Mouse (Mus musculus) heart, postnatal 0 days (tissue): ENCODE results near the gene Cux2. TPM values are rescaled to one million over a fixed set of nuclear protein-coding genes. Genes with fewer than 3 reads are reported as not detected.

Source experiments
- ATAC-seq: fragments of 200-750 bp; cut with Nextera tagmentation; 2 replicates; pipeline ENCODE4 v1.8.0; 2017; ENCODE audit warnings: low read depth, moderate number of reproducible peaks, moderate library complexity; ENCODE audit not compliant: insufficient read depth
- DNase-seq: peaks from one replicate; pipeline ENCODE4 v3.0.0-alpha.2; 2016; ENCODE audit warnings: low spot score
- H3K27ac ChIP-seq: fragments of 300-500 bp; sonication (generic); 2 replicates; pipeline ENCODE4 v1.5.1; 2014; ENCODE audit warnings: low read depth, mild to moderate bottlenecking
- H3K27me3 ChIP-seq: fragments of 300-500 bp; sonication (generic); 2 replicates; pipeline ENCODE4 v1.6.1; 2014; ENCODE audit warnings: low read length, mixed read lengths; ENCODE audit not compliant: control insufficient read depth, insufficient read depth
- H3K36me3 ChIP-seq: fragments of 300-500 bp; sonication (generic); replicated peaks from 2 replicates; pipeline ENCODE4 v1.6.1; 2014; ENCODE audit warnings: low read length, mixed read lengths; ENCODE audit not compliant: control insufficient read depth, insufficient read depth
- H3K4me1 ChIP-seq: fragments of 300-500 bp; sonication (generic); 2 replicates; pipeline ENCODE4 v1.6.1; 2014; ENCODE audit warnings: antibody characterized with exemption; ENCODE audit not compliant: control insufficient read depth, insufficient read depth
- H3K4me2 ChIP-seq: fragments of 300-500 bp; sonication (generic); 2 replicates; pipeline ENCODE4 v1.6.1; 2014; ENCODE audit warnings: low read depth, mild to moderate bottlenecking, low read length, moderate library complexity
- H3K4me3 ChIP-seq: fragments of 300-500 bp; sonication (generic); 2 replicates; pipeline ENCODE4 v1.5.1; 2014; ENCODE audit warnings: low read depth, low read length
- H3K9ac ChIP-seq: fragments of 300-500 bp; sonication (generic); replicated peaks from 2 replicates; pipeline ENCODE4 v1.6.1; 2014; ENCODE audit warnings: low read depth, low read length, mixed read lengths
- H3K9me3 ChIP-seq: fragments of 300-500 bp; sonication (generic); replicated peaks from 2 replicates; pipeline ENCODE4 v1.6.1; 2016; ENCODE audit warnings: low read length; ENCODE audit not compliant: control insufficient read depth
- CTCF ChIP-seq: IDR thresholded peaks from 2 replicates; pipeline ENCODE4 v1.5.1; 2016; ENCODE audit warnings: antibody characterized with exemption, control low read depth, low read depth
- EP300 ChIP-seq: IDR thresholded peaks from 2 replicates; pipeline ENCODE4 v1.6.1; 2016; ENCODE audit warnings: antibody characterized with exemption, low read depth
- WGBS: fragments of 180-500 bp; shearing (Covaris S2); extraction: QIAGEN DNeasy Blood & Tissue Kit; methylation state at CpG from one replicate; pipeline ENCODE4 v1.1.7; 2014; 5-methylcytosine and 5-hydroxymethylcytosine counted together
- polyA plus RNA-seq: library from polyadenylated mRNA; unstranded; fragments of >200 nt; fragmentation: Nextera tagmentation; extraction: Ambion mirVana; gene quantifications from 2 replicates; pipeline ENCODE4 v1.2.1, GENCODE M21; 2015
- total RNA-seq: library from RNA; depleted of rRNA; stranded (reverse); fragments of >200 nt; gene quantifications from 2 replicates; pipeline ENCODE4 v1.2.3, GENCODE M21; 2014; ENCODE audit warnings: low replicate concordance

Cux2 gene
- total and polyA plus RNA-seq, 2 experiments from 2014 or later: 1.3 to 9.5 TPM

DNA sequence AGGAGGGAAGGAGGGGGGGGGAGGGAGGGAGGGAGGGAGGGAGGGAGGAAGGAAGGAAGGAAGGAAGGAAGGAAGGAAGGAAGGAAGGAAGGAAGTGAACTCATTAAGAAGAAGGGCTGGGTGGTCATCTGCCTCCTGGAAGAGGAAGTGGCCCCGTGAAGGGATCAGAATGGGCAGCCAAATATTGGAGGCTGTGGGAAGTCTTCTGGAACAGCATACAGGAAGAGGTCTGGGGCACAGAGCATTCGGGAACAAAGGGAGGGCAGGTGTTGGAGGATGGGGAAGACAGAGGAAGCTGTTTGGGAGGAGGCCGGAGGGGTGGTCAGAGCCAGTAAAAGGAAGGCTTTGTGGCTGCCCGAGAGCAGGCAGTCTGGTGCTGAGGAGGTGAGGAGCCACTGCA, 204.5 kb downstream of the Cux2 start:
- Histone ChIP-seq H3K27me3 (peaks cover 16% of the 10 kb centered on the region; the same call in 1 of the 2 replicates), H3K4me2 (no peak overlapping the region), H3K9me3 (no peaks in the 10 kb centered on the region), H3K27ac (no peak overlapping the region), H3K4me3 (no peak overlapping the region), H3K9ac (no peak overlapping the region), H3K36me3 (no peaks in the 10 kb centered on the region), H3K4me1 (peaks cover 18% of the 10 kb centered on the region)
- TF ChIP-seq CTCF: no peak
- 42% methylated on average over 4 of the region's 4 CpGs for WGBS
- DNase-seq: no peak
- ATAC-seq: no peak

DNA sequence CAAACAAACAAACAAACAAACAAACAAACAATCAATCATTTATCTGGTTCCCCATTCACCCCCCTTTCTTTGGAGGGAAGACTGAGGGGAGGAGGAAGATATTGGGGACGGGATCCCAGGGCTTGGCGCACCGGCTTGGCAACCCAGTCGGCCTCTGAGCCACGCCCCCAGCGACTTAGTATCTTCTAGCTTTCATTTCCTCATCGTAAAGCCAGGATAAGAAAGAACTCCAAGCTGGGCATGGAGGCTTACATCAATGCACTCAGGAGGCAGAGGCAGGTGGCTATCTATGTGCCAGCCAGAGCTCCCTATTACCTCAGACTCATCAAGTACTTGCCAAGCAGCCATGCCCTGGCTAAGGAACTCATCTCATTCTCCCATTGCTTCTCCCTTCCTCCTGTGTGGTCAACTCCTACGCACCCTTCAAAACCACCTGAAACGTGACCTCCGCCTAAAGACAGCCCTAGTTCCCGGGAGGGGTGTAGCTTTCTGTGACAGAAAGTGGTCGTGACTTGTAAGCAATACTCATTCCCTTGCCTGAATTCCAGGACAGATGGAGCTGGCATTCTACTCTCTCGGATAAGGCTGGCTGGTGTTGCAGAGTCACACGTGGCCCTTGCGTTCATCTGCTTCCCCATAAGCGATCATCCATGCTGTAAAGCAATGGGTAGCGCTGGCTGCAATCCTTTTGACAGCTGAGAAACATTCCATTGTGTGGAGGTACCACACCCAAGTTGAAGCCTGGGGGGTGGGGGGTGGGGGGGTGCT, 206.6 kb downstream of the Cux2 start:
- ATAC-seq (no peak), DNase-seq (no peak)
- WGBS: 14% methylated on average over 17 of the region's 17 CpGs
- peaks cover 16% of the 10 kb centered on the region; the same call in 1 of the 2 replicates for H3K27me3 ChIP-seq
- H3K4me2 ChIP-seq: peak overlapping the region; percentile 78
- no peaks in the 10 kb centered on the region for H3K9me3 ChIP-seq
- peak overlapping the region; percentile 51 for H3K4me3 ChIP-seq
- H3K9ac ChIP-seq: no peak overlapping the region
- peaks cover 8% of the 10 kb centered on the region for H3K4me1 ChIP-seq
- TF ChIP-seq CTCF (no peak), EP300 (no peak)
- no peaks in the 10 kb centered on the region for H3K36me3 ChIP-seq
- no peak overlapping the region for H3K27ac ChIP-seq

DNA sequence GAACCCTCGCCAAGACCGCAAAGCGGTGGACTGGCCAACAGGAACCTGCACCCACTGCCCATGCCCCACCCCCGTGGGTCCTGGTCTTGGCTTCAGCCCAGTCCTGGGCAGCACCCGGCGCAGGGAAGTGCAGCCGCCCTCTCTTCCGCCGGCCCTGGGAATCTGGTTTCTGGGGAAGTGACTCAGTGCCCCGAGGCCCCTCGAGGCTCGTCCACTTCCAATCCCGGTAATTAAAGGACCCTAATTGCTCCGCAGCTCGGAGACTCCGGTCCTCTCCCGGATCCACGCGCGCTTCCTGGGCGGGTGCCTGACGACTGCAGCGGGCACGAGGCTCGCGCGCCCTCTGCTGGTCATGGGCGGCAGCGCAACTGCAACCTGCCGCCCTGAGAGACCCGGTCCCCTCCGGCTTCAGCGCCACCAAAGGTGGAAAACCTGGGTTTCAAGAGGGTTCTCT, 207.2 kb downstream of the Cux2 start:
- peak overlapping the region; percentile 62 for H3K27ac ChIP-seq
- ATAC-seq (peak; percentile 64), DNase-seq (peak; percentile 74)

DNA sequence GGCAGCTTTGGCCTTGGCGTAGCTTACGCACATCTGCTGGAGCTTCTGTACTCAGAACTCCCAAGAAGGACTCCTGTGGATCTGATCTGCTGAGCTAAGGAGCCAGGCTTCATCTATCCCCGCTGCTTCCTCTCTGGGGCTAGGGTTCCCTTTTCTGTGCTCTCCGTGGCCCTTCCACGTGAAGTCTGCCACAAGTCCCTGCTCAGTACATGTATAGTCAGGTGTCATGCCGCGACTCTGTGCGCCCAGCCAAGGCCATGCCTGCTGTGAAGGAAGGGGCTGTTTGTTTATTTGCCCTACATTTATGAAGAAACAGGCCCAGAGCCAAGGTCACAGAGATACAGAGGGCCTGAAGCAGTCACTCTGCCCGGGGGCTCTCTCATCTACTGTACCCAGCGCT, 207.9 kb downstream of the Cux2 start:
- Histone ChIP-seq H3K4me1 (peaks cover 17% of the 10 kb centered on the region), H3K4me3 (no peak overlapping the region), H3K4me2 (no peak overlapping the region), H3K9me3 (no peaks in the 10 kb centered on the region), H3K36me3 (no peaks in the 10 kb centered on the region), H3K27ac (no peak overlapping the region), H3K27me3 (peaks cover 16% of the 10 kb centered on the region; the same call in 1 of the 2 replicates), H3K9ac (no peak overlapping the region; the same call in 1 of the 2 replicates)
- ATAC-seq (no peak), DNase-seq (no peak)
- TF ChIP-seq EP300: no peak
- no peak for TF ChIP-seq CTCF
- WGBS: 51% methylated on average over 10 of the region's 10 CpGs

More for the DNA sequence above, 207.2 kb downstream of the Cux2 start:
- H3K27me3 ChIP-seq: peaks cover 16% of the 10 kb centered on the region; the same call in 1 of the 2 replicates
- TF ChIP-seq CTCF (peak; percentile 97), EP300 (peak; percentile 42; the same call in 1 of the 2 replicates)
- H3K9me3 ChIP-seq: no peaks in the 10 kb centered on the region
- WGBS: under 1% methylated on average over 33 of the region's 33 CpGs
- peak overlapping the region; percentile 78 for H3K4me2 ChIP-seq
- peaks cover 14% of the 10 kb centered on the region for H3K4me1 ChIP-seq
- H3K36me3 ChIP-seq: no peaks in the 10 kb centered on the region
- peak overlapping the region; percentile 51 for H3K4me3 ChIP-seq
- H3K9ac ChIP-seq: peak overlapping the region; percentile 52; the same call in 1 of the 2 replicates

DNA sequence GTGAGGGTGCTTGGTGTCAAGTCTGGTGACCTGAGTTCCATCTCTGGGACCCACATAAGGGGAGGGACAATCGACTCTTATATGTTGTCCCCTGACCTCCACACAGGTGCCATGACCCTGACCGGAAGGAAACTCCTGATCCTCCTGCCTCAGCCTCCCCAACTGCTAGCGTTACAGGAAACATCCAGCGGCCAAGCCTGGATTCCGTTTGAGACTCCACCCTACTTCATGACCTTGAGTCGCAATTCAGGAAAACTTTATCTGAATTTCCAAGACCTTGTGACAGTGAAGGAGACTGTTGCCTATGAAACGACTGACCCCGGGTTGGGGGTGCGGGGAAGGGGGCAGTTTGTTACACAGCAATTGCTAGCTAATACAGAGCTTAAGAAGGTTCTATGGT, 208.4 kb downstream of the Cux2 start:
- Histone ChIP-seq H3K36me3 (no peaks in the 10 kb centered on the region), H3K9ac (no peak overlapping the region), H3K9me3 (no peaks in the 10 kb centered on the region), H3K4me2 (no peak overlapping the region), H3K4me1 (peaks cover 17% of the 10 kb centered on the region), H3K4me3 (no peak overlapping the region), H3K27ac (no peak overlapping the region), H3K27me3 (peaks cover 16% of the 10 kb centered on the region; the same call in 1 of the 2 replicates)
- DNase-seq (no peak), ATAC-seq (no peak)
- WGBS: 80% methylated on average over 9 of the region's 9 CpGs
- TF ChIP-seq EP300: no peak
